Mouse (Mus musculus): ENCODE data around the gene Ogfrl1.

Gene Ogfrl1

GRCm38 (mm10) chr1:23345633-23346032 lies 51.9 kb downstream of the Ogfrl1 start:
- DNase-seq: no peak

GRCm38 (mm10) chr1:23342864-23343263 lies 54.7 kb downstream of the Ogfrl1 start:
- DNase-seq: no peak

- DNase-seq: no peak
Measured at GRCm38 (mm10) chr1:23342224-23342623, 55.3 kb downstream of the Ogfrl1 start.

- no peak for DNase-seq
Measured at GRCm38 (mm10) chr1:23335726-23336363, 61.7 kb downstream of the Ogfrl1 start.

- DNase-seq: no peak
Measured at GRCm38 (mm10) chr1:23335050-23335449, 62.5 kb downstream of the Ogfrl1 start.

- no peak for DNase-seq
Measured at GRCm38 (mm10) chr1:23332192-23332591, 65.4 kb downstream of the Ogfrl1 start.

GRCm38 (mm10) chr1:23325160-23325559 lies 72.4 kb downstream of the Ogfrl1 start:
- DNase-seq: no peak

- DNase-seq: peak; percentile 29
Measured at GRCm38 (mm10) chr1:23324226-23324625, 73.3 kb downstream of the Ogfrl1 start.

GRCm38 (mm10) chr1:23323286-23323685 lies 74.3 kb downstream of the Ogfrl1 start:
- peak; percentile 11 for DNase-seq

GRCm38 (mm10) chr1:23322208-23322607 lies 75.4 kb downstream of the Ogfrl1 start:
- no peak for DNase-seq

GRCm38 (mm10) chr1:23321331-23321851 lies 76.2 kb downstream of the Ogfrl1 start:
- peak; percentile 32 for DNase-seq

GRCm38 (mm10) chr1:23320591-23321195 lies 76.9 kb downstream of the Ogfrl1 start:
- no peak for DNase-seq

Data from kidney, postnatal 14 days (tissue).